Mouse (Mus musculus) spleen, embryonic (tissue): Measurements from ENCODE around the gene Fam234a.
"Not testable (repeated sequence)": the region's sequence is repeated elsewhere in the genome, so short reads cannot be mapped to it uniquely, and the experiment has no call there.

Source experiments
- CTCF ChIA-PET: fragments of 350-600 bp; sonication (Branson Sonifier 250); formaldehyde crosslinking; loops from one replicate; lab custom pipeline; 2022; lab: Charles Lee

The Fam234a gene

GRCm38 (mm10) chr17:26181179-26181578 lies 62.9 kb downstream of the Fam234a start:
- CTCF ChIA-PET, result no interaction called here

- CTCF ChIA-PET, result no interaction called here
Measured at GRCm38 (mm10) chr17:26178611-26179010, 65.4 kb downstream of the Fam234a start.

- CTCF ChIA-PET, result not testable (repeated sequence)
Measured at GRCm38 (mm10) chr17:26175248-26175647, 68.8 kb downstream of the Fam234a start.

- CTCF ChIA-PET, result no interaction called here
Measured at GRCm38 (mm10) chr17:26168039-26168438, 76.0 kb downstream of the Fam234a start.

- CTCF ChIA-PET, result no interaction called here
Measured at GRCm38 (mm10) chr17:26162736-26163135, 81.3 kb downstream of the Fam234a start.
